Mouse (Mus musculus): Measurements from ENCODE around the gene Syne3. TPM values are rescaled to one million over a fixed set of nuclear protein-coding genes. Genes with fewer than 3 reads are reported as not detected.
A peak's percentile ranks its signal among the peaks of the same experiment; 100 is the strongest.

Gene Syne3
- total and polyA plus RNA-seq, 3 experiments: 4.9 to 10.7 TPM; not detected in 1

- DNase-seq (ENCODE audit: low read depth, low spot score): no peak
- TF ChIP-seq ZKSCAN1 (IDR thresholded peaks at IDR 0.05; ENCODE audit: low read depth, low read length): peak; percentile 71; the same call in 1 of the 2 replicates
- TF ChIP-seq MEF2A (IDR thresholded peaks at IDR 0.05; ENCODE audit: extremely low read depth, insufficient replicate concordance, low read depth, low read length, poor library complexity, severe bottlenecking): no peak
- no peaks in the 10 kb centered on the region for H3K36me3 ChIP-seq (ENCODE audit: control insufficient read depth in 1 of 2, insufficient read depth in 2 of 2, low read length in 2 of 2)
Measured at GRCm38 (mm10) chr12:104935144-104935543, 74.5 kb downstream of the Syne3 start.

DNA sequence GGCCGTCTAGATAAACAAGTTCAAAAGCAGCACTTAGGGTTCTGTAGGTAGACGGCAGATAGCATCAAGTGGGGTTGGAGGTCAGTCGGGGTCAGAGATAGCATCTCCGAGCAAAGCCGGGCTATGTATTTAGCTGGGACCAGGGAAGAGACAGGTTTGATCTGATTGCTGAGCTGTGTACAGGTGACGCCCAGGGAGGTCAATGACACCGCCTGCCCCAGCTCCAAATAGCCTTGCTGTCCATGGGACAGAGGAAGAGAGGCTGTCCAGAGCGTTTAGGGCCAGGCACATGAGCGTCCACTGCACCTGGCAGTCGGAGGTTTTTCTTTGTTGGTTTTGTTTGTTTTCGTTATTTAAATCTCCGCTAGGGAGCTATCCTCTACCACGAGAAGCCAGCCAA, 75.8 kb downstream of the Syne3 start:
- Histone ChIP-seq H3K27me3 (ENCODE audit: control insufficient read depth in 1 of 2, insufficient read depth in 2 of 2, low read length in 2 of 2) (no peaks in the 10 kb centered on the region), H3K36me3 (ENCODE audit: control insufficient read depth in 1 of 2, insufficient read depth in 2 of 2, low read length in 2 of 2) (no peaks in the 10 kb centered on the region), H3K4me1 (ENCODE audit: control insufficient read depth in 1 of 2, insufficient read depth in 2 of 2, low read length in 2 of 2) (0 out of 4 replicates have a peak, but pooled peaks cover 0 to 4% of the 10 kb centered on the region in 2 experiments), H3K4me3 (ENCODE audit: control insufficient read depth in 1 of 2, insufficient read depth in 1 of 2, low read depth in 2 of 2, low read length in 2 of 2) (no peak overlapping the region), H3K9me3 (replicated peaks; ENCODE audit: insufficient read depth, low read length) (no peaks in the 10 kb centered on the region), H3K9ac (ENCODE audit: control insufficient read depth, low read depth, low read length, poor library complexity, severe bottlenecking) (no peak overlapping the region), H3K79me2 (ENCODE audit: control insufficient read depth, insufficient read depth, low read length, poor library complexity) (no peaks in the 10 kb centered on the region), H3K27ac (ENCODE audit: control insufficient read depth, low read depth, low read length) (no peak overlapping the region)
- TF ChIP-seq SMC3 (IDR thresholded peaks at IDR 0.05; ENCODE audit: low read depth, low read length) (no peak), GATA1 (IDR thresholded peaks at IDR 0.05; ENCODE audit: low read depth, low read length) (no peak), MAZ (IDR thresholded peaks at IDR 0.05; ENCODE audit: low read depth, low read length) (no peak), E2F4 (IDR thresholded peaks at IDR 0.05; ENCODE audit: borderline replicate concordance, low read depth, low read length) (no peak), POLR2AphosphoS2 (IDR thresholded peaks at IDR 0.05; ENCODE audit: low read length) (no peak), KAT2A (conservative IDR thresholded peaks at IDR 0.05; ENCODE audit: low read depth, low read length) (no peak), ZMIZ1 (IDR thresholded peaks at IDR 0.05; ENCODE audit: low read depth, low read length) (no peak), MAX (IDR thresholded peaks at IDR 0.05; ENCODE audit: low read length) (no peak), CTCF (IDR thresholded peaks at IDR 0.05 in 2 of 3, conservative IDR thresholded peaks at IDR 0.05 in 1 of 3; ENCODE audit: control insufficient read depth in 1 of 3, insufficient read depth in 1 of 3, low read depth in 2 of 3, low read length in 3 of 3, poor library complexity in 1 of 3, severe bottlenecking in 1 of 3) (no peak), JUND (IDR thresholded peaks at IDR 0.05; ENCODE audit: low read depth, low read length) (no peak), CHD2 (IDR thresholded peaks at IDR 0.05; ENCODE audit: low read length) (no peak), ZC3H11A (IDR thresholded peaks at IDR 0.05; ENCODE audit: low read depth, low read length) (no peak)
- DNase-seq (ENCODE audit: low read depth, low spot score): no peak

More at GRCm38 (mm10) chr12:104935144-104935543, 74.5 kb downstream of the Syne3 start:
- Histone ChIP-seq H3K4me1 (ENCODE audit: control insufficient read depth in 1 of 2, insufficient read depth in 2 of 2, low read length in 2 of 2) (0 out of 4 replicates have a peak, but pooled peaks cover 0 to 4% of the 10 kb centered on the region in 2 experiments), H3K79me2 (ENCODE audit: control insufficient read depth, insufficient read depth, low read length, poor library complexity) (no peaks in the 10 kb centered on the region), H3K27me3 (ENCODE audit: control insufficient read depth in 1 of 2, insufficient read depth in 2 of 2, low read length in 2 of 2) (no peaks in the 10 kb centered on the region), H3K27ac (ENCODE audit: control insufficient read depth, low read depth, low read length) (no peak overlapping the region), H3K9ac (ENCODE audit: control insufficient read depth, low read depth, low read length, poor library complexity, severe bottlenecking) (no peak overlapping the region), H3K9me3 (replicated peaks; ENCODE audit: insufficient read depth, low read length) (no peaks in the 10 kb centered on the region), H3K4me3 (ENCODE audit: control insufficient read depth in 1 of 2, insufficient read depth in 1 of 2, low read depth in 2 of 2, low read length in 2 of 2) (no peak overlapping the region)

DNA sequence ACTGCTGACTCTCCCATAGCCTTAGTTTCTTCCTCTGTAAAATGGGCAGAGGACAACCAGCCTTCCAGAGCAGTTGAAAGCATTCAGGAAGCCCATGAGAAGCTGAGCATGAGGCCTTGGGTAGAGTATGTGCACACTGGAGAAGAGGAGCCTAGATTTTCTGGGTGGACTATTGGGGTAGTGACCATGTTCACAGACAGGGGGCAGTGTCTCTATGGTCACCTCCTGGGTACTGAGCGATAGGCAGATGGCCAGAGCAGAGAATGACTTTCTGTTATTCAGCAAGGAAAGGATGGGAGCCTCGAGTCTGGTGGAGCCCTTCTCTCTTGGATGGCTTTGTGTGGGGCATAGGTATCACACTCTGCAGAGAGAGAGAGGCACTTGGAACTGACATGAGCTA, 76.4 kb downstream of the Syne3 start:
- TF ChIP-seq CTCF (IDR thresholded peaks at IDR 0.05 in 2 of 3, conservative IDR thresholded peaks at IDR 0.05 in 1 of 3; ENCODE audit: control insufficient read depth in 1 of 3, insufficient read depth in 1 of 3, low read depth in 2 of 3, low read length in 3 of 3, poor library complexity in 1 of 3, severe bottlenecking in 1 of 3) (peak; percentile 39 to 62 (median 50); a peak in 5 of 6 replicates), EP300 (IDR thresholded peaks at IDR 0.05; ENCODE audit: low read depth in 1 of 2, low read length in 2 of 2) (no peak), ELF1 (IDR thresholded peaks at IDR 0.05; ENCODE audit: low read depth, low read length) (no peak), ZNF384 (IDR thresholded peaks at IDR 0.05; ENCODE audit: low read depth, low read length) (no peak), CHD1 (IDR thresholded peaks at IDR 0.05; ENCODE audit: low read depth, low read length) (no peak), TAL1 (IDR thresholded peaks at IDR 0.05; ENCODE audit: low read length) (no peak), MEF2A (IDR thresholded peaks at IDR 0.05; ENCODE audit: extremely low read depth, insufficient replicate concordance, low read depth, low read length, poor library complexity, severe bottlenecking) (no peak), POLR2AphosphoS5 (IDR thresholded peaks at IDR 0.05; ENCODE audit: borderline replicate concordance, low read depth, low read length) (no peak), NRF1 (IDR thresholded peaks at IDR 0.05; ENCODE audit: insufficient read depth, low read depth, low read length, poor library complexity, severe bottlenecking) (no peak), MYB (IDR thresholded peaks at IDR 0.05; ENCODE audit: low read depth, low read length) (no peak), GATA1 (IDR thresholded peaks at IDR 0.05; ENCODE audit: low read depth, low read length) (no peak), NELFE (IDR thresholded peaks at IDR 0.05; ENCODE audit: low read depth, low read length) (no peak), SMC3 (IDR thresholded peaks at IDR 0.05; ENCODE audit: low read depth, low read length) (peak; percentile 29), RAD21 (IDR thresholded peaks at IDR 0.05; ENCODE audit: low read depth, low read length) (peak; percentile 13), ZC3H11A (IDR thresholded peaks at IDR 0.05; ENCODE audit: low read depth, low read length) (no peak), RCOR1 (IDR thresholded peaks at IDR 0.05; ENCODE audit: low read depth, low read length) (no peak)
- Histone ChIP-seq H3K4me1 (ENCODE audit: control insufficient read depth in 1 of 2, insufficient read depth in 2 of 2, low read length in 2 of 2) (0 out of 4 replicates have a peak, but pooled peaks cover 0 to 4% of the 10 kb centered on the region in 2 experiments), H3K27ac (ENCODE audit: control insufficient read depth, low read depth, low read length) (no peak overlapping the region), H3K36me3 (ENCODE audit: control insufficient read depth in 1 of 2, insufficient read depth in 2 of 2, low read length in 2 of 2) (no peaks in the 10 kb centered on the region), H3K9ac (ENCODE audit: control insufficient read depth, low read depth, low read length, poor library complexity, severe bottlenecking) (no peak overlapping the region), H3K79me2 (ENCODE audit: control insufficient read depth, insufficient read depth, low read length, poor library complexity) (no peaks in the 10 kb centered on the region), H3K27me3 (ENCODE audit: control insufficient read depth in 1 of 2, insufficient read depth in 2 of 2, low read length in 2 of 2) (no peaks in the 10 kb centered on the region), H3K9me3 (replicated peaks; ENCODE audit: insufficient read depth, low read length) (no peaks in the 10 kb centered on the region), H3K4me3 (ENCODE audit: control insufficient read depth in 1 of 2, insufficient read depth in 1 of 2, low read depth in 2 of 2, low read length in 2 of 2) (no peak overlapping the region)
- DNase-seq (ENCODE audit: low read depth, low spot score): peak; percentile 27
